In the genomic region with DNA sequence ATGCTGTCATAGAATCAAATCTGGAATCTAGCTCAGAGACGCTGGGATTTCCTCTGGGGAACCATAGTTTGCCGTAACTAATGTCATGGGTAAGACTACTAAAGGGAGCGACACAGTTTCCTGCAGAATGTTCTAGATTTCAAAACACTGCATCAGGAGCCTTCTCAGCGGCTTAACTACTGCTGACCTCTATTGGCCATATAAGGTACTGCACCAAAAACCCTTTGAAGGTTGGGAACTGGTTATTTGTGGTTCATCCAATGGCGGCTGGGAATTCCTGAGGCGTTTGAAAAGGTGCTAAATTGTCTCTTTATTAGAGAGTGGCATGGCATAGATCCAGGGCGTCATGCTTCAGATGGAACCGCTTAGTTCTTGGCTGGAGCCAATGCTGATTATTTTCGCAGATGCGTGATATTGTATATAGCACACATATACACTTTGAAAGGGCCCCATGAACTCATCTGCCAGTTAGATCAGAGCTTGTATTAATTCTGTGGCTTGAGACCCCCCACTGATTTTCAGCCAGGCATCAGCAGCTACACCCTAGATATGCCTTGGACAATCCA, we compare ENCODE assay signal across 9 mouse cellular contexts.
DNase-seq lines count a peak whose midpoint lies in the region; ATAC-seq lines count a peak whose summit lies in the region.
"Had no signal": no experiment of that assay in that cellular context is flagged by ENCODE, and none has a peak within 500 bp of the region (broad histone marks: within the 10 kb centered on the region; RNA-seq: fewer than 3 reads in every experiment).

No protein-coding gene starts in this region.

- WGBS in intestine, embryonic 14.5 days: 38% methylated on average over 10 of the region's 10 CpGs
- 43% methylated on average over 10 of the region's 10 CpGs for WGBS in intestine, embryonic 15.5 days
- WGBS in hindbrain, embryonic 14.5 days: 46% methylated on average over 10 of the region's 10 CpGs

- H3K27ac ChIP-seq in intestine, embryonic 14.5 days (ENCODE audit: low read depth): no peak overlapping the region
- no peak overlapping the region for H3K27ac ChIP-seq in intestine, embryonic 15.5 days
- H3K27ac ChIP-seq in hindbrain, embryonic 14.5 days: no peak overlapping the region

- no peak overlapping the region for H3K9ac ChIP-seq in intestine, embryonic 14.5 days (ENCODE audit: low read length)
- H3K9ac ChIP-seq in intestine, embryonic 15.5 days: no peak overlapping the region
- no peak overlapping the region for H3K9ac ChIP-seq in hindbrain, embryonic 14.5 days

- H3K4me1 ChIP-seq in intestine, embryonic 14.5 days (replicated peaks; ENCODE audit: control insufficient read depth, insufficient read depth, low read length): no peaks in the 10 kb centered on the region
- no peaks in the 10 kb centered on the region for H3K4me1 ChIP-seq in intestine, embryonic 15.5 days (replicated peaks)
- H3K4me1 ChIP-seq in hindbrain, embryonic 14.5 days (replicated peaks; ENCODE audit: control insufficient read depth, insufficient read depth, low read length): no peaks in the 10 kb centered on the region
- H3K4me1 ChIP-seq: megakaryocyte, embryonic 14.5 days had no signal

- DNase-seq in intestine, embryonic 14.5 days (ENCODE audit: low spot score): peak; percentile 62
- peak; percentile 48 for DNase-seq in Muller cell, postnatal 12 days (ENCODE audit: inconsistent ontology term)
- DNase-seq in embryo, embryonic 11 days: peak; percentile 69
- DNase-seq in hindbrain, embryonic 14.5 days (ENCODE audit: low spot score): peak; percentile 83
- DNase-seq in left cerebral cortex, postnatal 14 days (ENCODE audit: low spot score in 2 of 2): peak; percentile 65 to 66
- peak; percentile 5 for DNase-seq in naive thymus-derived CD4-positive, alpha-beta T cell, adult 2 months (ENCODE audit: low read depth)
- no peak for DNase-seq in urinary bladder, postnatal 4 days (ENCODE audit: low spot score in 2 of 2)

- ATAC-seq in intestine, embryonic 14.5 days (replicated peaks; ENCODE audit: low FRiP score, low TSS enrichment, low read depth): peak; percentile 36; the same call in 1 of the 2 replicates
- ATAC-seq in intestine, embryonic 15.5 days: no peak
- peak; percentile 57; the same call in 1 of the 2 replicates for ATAC-seq in hindbrain, embryonic 14.5 days (ENCODE audit: low FRiP score)

- no peaks in the 10 kb centered on the region for H3K9me3 ChIP-seq in intestine, embryonic 14.5 days (ENCODE audit: control insufficient read depth, low read length)
- H3K9me3 ChIP-seq in intestine, embryonic 15.5 days: no peaks in the 10 kb centered on the region
- no peaks in the 10 kb centered on the region for H3K9me3 ChIP-seq in hindbrain, embryonic 14.5 days (ENCODE audit: control insufficient read depth, low read length)
- H3K9me3 ChIP-seq: megakaryocyte, embryonic 14.5 days had no signal

- H3K4me3 ChIP-seq in intestine, embryonic 14.5 days (ENCODE audit: low read depth, low read length): no peak overlapping the region
- no peak overlapping the region for H3K4me3 ChIP-seq in intestine, embryonic 15.5 days (replicated peaks)
- H3K4me3 ChIP-seq in hindbrain, embryonic 14.5 days (replicated peaks; ENCODE audit: low read length): no peak overlapping the region
- H3K4me3 ChIP-seq: megakaryocyte, embryonic 14.5 days had no signal

- H3K4me2 ChIP-seq in intestine, embryonic 14.5 days (ENCODE audit: low read length): no peak overlapping the region
- no peak overlapping the region for H3K4me2 ChIP-seq in intestine, embryonic 15.5 days (replicated peaks)
- no peak overlapping the region for H3K4me2 ChIP-seq in hindbrain, embryonic 14.5 days (replicated peaks)

- no peaks in the 10 kb centered on the region for H3K36me3 ChIP-seq in intestine, embryonic 14.5 days (ENCODE audit: control insufficient read depth, insufficient read depth, low read length)
- H3K36me3 ChIP-seq in intestine, embryonic 15.5 days: no peaks in the 10 kb centered on the region
- H3K36me3 ChIP-seq in hindbrain, embryonic 14.5 days (replicated peaks; ENCODE audit: control insufficient read depth, insufficient read depth): no peaks in the 10 kb centered on the region

- intact Hi-C loops in left cerebral cortex, postnatal 14 days (cut with DNase I): loop anchor here (2.0 to 5.0 kb wide), 2 partner anchors 49 to 360 kb away; no protein-coding TSS in a partner anchor

- no peaks in the 10 kb centered on the region for H3K27me3 ChIP-seq in intestine, embryonic 14.5 days (replicated peaks; ENCODE audit: control insufficient read depth, insufficient read depth, low read length)
- H3K27me3 ChIP-seq in intestine, embryonic 15.5 days (replicated peaks): 0 out of 2 replicates have a peak, but pooled peaks cover 2% of the 10 kb centered on the region
- H3K27me3 ChIP-seq in hindbrain, embryonic 14.5 days (ENCODE audit: control insufficient read depth, insufficient read depth, low read length): no peaks in the 10 kb centered on the region
- H3K27me3 ChIP-seq: megakaryocyte, embryonic 14.5 days had no signal

Comparison
In these comparisons a context has a peak if more than half of its experiments do, and no peak if none do; other contexts are left out.
1. DNase-seq: peak in intestine, embryonic 14.5 days (single experiment), Muller cell, postnatal 12 days (single experiment), embryo, embryonic 11 days (single experiment), hindbrain, embryonic 14.5 days (single experiment), left cerebral cortex, postnatal 14 days (2 of 2) and naive thymus-derived CD4-positive, alpha-beta T cell, adult 2 months (single experiment); none in urinary bladder, postnatal 4 days (0 of 2).